Mouse (Mus musculus) splenic B cell, adult 2 months (primary cell): Measurements from ENCODE around the gene Ppara.

Experiments used
- DNase-seq: peaks from one replicate; pipeline ENCODE4 v3.0.0-alpha.2; 2011; ENCODE audit warnings: low read depth, low spot score
- H3K27me3 ChIP-seq: 2 replicates; pipeline ENCODE4 v1.6.1; 2012; ENCODE audit warnings: mild to moderate bottlenecking, low read length, moderate library complexity, mixed read lengths; ENCODE audit not compliant: control insufficient read depth, poor library complexity, insufficient read depth, severe bottlenecking
- H3K36me3 ChIP-seq: 2 replicates; pipeline ENCODE4 v1.6.1; 2012; ENCODE audit warnings: mild to moderate bottlenecking, low read length, moderate library complexity, mixed read lengths; ENCODE audit not compliant: control insufficient read depth, poor library complexity, insufficient read depth, severe bottlenecking

The Ppara gene

DNA sequence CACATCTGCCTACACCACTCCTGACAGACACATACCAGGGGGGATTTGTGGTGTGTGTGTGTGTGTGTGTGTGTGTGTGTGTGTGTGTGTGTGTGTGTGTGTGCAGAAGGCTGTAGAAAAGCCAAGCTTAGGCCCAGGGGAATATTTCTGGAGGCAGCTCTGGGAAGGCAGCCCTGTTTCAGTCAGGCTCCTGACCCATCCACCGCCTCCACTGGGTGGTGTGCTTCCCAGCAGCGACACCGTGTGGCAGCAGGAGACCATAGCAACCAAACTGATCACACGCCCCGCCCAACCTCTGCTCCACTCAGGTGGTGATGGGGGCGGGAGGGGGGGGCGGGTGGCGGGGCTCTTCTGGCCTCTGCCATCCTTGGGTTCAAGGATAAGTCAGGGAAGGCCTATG lies 24.6 kb upstream of the Ppara start:
- DNase-seq = peak; percentile 86
- Histone ChIP-seq H3K36me3 (0 out of 2 replicates have a peak, but pooled peaks cover 3% of the 10 kb centered on the region), H3K27me3 (no peaks in the 10 kb centered on the region)

DNA sequence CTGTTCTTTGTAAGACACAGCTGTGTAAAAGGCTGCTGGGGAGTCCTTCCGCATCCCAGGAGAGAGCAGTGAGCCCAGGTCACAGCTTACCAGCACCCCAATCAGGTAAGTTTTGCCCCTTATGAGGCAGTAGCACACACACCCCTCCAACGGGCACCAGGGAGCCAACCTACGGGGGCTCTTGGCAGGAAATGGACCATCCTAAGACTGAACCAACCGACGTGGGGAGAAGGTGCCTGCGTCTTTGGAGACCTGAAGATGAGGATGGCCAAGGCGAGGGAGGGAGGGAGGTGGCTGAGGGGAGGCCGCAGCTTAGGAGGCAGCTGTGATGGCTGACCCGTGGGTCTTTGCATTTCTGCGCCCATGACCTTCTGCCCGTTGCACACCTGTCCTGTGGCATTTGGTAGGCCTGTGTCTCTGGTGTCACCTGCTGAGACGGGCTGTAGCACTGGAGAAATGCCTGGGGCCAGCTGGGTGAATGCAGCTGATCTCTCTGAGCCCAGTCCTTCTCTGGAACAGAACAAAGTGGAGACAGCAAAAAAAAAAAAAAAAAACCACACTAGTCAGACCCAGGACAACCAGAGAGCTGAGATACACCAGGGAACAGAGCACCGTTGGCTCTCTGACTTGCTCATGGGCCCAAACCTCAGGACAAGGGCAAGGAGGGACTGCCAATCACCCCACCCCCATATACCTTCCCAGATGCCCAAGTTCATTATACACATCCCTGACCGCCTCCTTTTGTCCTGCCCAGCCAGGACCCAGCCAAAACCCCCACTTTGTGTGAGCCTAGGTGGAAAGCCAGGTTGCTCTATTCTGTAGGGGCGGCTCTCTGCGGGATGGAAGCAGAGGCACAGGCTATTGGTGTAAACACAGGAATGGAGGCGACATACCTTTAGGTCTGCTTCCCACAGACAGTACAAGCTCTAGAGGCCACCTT lies 23.9 kb upstream of the Ppara start:
- H3K27me3 ChIP-seq = no peaks in the 10 kb centered on the region
- no peak for DNase-seq
- 0 out of 2 replicates have a peak, but pooled peaks cover 3% of the 10 kb centered on the region for H3K36me3 ChIP-seq

DNA sequence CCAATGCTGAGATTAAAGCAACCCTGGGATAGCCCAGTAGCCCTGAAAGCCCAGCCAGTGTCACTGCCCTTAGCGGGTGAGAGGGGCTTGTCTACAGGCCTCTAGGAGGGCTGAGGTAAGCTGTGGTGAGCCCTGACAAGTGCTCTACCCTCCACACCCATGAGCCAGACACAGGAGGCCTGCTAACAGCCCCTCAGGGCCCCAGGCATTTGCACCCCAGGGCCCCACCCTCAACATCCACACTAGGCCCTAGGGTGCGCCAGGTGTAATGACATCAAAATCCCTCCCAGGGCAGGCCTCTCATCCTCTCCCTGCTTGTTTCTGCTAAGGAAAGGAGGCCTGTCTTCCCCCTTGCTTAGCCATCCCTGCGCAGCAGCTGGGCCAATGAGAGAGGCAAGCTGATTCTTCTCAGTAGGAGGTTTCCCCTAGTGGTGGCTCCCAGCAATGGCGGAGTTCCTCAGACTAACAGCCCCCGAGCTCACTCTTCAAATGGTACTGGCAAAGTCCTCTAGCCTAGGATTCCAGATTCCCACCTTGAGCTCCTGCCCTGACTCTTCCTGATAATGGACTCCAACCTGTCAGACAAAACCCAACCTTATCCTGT lies 22.1 kb upstream of the Ppara start:
- no peaks in the 10 kb centered on the region for H3K36me3 ChIP-seq
- DNase-seq = peak; percentile 51

DNA sequence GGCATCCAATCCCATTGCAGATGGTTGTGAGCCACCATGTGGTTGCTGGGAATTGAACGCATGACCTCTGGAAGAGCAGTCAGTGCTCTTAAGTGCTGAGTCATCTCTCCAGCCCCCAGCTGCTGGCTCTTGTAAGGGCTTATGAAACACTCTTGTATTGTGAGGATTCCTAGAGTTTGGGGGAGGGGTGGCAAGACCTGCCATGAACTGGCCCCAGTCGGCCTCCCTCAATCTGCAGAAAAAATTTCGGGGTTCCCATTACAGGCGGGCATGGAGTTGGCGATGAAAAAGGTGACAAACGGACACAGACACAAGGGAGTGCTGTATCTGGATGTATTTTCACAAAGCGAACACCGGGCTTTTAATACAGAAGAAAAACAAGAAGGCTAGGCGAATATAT lies 21.4 kb upstream of the Ppara start:
- no peaks in the 10 kb centered on the region for H3K27me3 ChIP-seq
- no peak for DNase-seq
- H3K36me3 ChIP-seq = no peaks in the 10 kb centered on the region

More for the DNA sequence above, 22.1 kb upstream of the Ppara start:
- no peaks in the 10 kb centered on the region for H3K27me3 ChIP-seq

DNA sequence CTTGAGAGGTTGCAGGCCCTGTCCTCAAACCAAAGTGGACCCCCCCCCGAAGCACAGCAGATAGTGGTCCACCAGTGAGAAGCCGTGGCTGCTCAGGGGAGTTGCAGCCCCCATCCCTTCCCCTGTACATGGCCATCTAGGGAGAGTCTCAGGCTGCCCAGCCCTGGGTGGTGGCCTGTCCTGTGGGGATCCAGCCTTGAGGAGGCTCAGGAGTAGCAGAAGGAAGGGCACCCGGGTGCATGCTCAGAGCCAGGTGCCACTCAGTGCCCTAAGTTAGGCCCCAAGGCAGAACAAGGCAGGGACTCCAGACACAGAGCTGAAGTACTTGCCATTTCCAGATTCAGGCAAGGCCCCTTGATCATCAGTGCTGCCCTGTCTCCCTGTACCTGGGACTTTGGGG lies 19.7 kb upstream of the Ppara start:
- Histone ChIP-seq H3K27me3 (no peaks in the 10 kb centered on the region), H3K36me3 (no peaks in the 10 kb centered on the region)
- no peak for DNase-seq

DNA sequence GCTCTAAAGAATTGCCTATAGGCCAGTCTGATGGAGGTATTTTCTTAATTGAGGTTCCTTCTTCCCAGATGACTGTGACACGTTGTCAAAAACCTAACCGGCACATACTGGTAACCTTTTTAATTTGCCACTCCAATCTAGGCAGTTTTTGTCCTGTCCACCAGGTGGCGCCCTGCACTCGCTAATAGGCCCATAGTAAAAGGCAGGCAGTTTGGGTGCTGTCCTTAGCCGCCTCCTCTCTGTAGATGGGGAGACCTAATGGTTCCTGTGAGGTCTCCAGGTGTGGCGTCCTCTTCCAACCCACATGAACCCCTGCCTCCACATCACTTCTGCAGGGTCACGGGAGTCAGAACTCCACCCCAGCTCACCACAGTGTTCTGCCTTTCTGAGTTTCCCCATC lies 18.7 kb upstream of the Ppara start:
- DNase-seq = peak; percentile 84
- no peaks in the 10 kb centered on the region for H3K36me3 ChIP-seq
- no peaks in the 10 kb centered on the region for H3K27me3 ChIP-seq

DNA sequence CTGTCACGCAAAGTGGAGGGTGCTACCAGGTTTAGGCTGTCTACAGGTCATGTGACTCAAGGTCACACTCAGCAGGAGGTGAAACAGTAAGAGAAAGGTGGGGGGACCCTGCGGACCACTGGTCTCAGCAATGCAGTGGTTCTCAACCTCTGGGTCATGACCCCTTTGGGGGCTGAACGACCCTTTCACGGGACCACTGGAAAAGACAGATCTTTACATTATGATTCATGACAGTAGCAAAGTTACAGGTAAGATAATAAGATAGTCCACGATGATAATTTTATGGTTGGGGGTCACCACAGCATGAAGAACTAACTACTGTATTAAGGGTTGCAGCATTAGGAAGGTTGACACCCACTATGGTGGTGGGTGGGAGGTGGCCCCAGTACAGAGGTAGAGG lies 18.2 kb upstream of the Ppara start:
- H3K36me3 ChIP-seq = no peaks in the 10 kb centered on the region
- H3K27me3 ChIP-seq = no peaks in the 10 kb centered on the region
- DNase-seq = no peak

DNA sequence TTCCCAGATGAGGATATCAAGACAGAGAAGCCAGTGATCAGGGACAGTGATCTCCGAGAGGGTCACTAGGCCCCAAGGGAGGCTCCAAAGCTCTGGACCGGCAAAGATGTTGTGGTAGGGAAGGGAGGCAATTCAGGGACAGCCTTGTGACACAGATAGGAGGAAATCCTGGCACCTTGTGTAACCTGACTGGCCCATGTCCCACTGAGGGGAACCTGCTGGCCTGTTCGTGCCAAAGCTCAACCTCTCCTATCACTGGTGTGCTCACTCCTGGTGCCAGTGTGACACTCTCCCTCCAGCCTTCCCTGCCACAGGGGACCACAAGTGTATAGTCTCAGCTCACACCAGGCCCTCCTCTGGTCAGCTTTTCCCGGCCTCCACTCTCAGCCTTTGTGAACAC lies 17.8 kb upstream of the Ppara start:
- Histone ChIP-seq H3K27me3 (no peaks in the 10 kb centered on the region), H3K36me3 (no peaks in the 10 kb centered on the region)
- DNase-seq = no peak

DNA sequence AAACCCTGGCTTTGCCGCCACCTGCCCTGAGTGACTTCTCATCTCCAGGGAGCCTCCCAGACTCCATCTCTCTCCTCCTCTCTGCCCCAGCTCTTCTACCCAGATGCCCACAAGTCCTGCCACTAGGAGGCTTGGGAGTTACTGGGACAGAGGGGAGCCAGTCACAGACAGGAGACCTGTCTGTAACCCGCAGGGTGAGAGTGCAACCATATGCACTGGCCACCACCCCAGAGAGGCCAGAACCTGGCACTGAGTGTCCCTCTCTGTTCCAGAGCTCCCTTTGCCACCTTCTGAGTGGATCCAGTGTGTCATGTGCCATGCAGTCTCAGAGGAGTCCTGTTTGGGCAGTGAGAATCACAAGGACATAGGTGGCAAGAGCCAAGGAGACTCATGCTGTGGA lies 17.0 kb upstream of the Ppara start:
- H3K36me3 ChIP-seq = no peaks in the 10 kb centered on the region
- DNase-seq = no peak
- no peaks in the 10 kb centered on the region for H3K27me3 ChIP-seq

DNA sequence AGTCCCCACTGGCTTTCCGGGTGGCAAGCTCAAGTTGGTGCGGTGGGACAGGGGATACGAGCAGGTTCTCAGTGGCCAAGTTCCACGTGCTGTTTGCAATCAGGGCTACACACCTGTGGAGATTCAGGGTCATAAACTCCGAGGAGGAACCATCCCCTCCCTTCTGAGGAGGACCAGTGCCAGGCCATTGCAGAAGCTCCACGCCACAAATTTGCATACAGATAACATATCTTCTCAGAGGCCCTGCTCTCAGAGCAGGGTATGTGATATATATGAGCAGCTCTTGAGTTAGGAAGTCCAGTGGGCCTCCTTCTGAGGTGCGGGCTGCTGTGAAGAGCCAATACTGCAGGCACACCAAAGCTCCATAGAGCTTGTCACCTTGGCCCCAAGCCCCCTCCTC lies 15.8 kb upstream of the Ppara start:
- no peaks in the 10 kb centered on the region for H3K36me3 ChIP-seq
- DNase-seq = no peak
- no peaks in the 10 kb centered on the region for H3K27me3 ChIP-seq

DNA sequence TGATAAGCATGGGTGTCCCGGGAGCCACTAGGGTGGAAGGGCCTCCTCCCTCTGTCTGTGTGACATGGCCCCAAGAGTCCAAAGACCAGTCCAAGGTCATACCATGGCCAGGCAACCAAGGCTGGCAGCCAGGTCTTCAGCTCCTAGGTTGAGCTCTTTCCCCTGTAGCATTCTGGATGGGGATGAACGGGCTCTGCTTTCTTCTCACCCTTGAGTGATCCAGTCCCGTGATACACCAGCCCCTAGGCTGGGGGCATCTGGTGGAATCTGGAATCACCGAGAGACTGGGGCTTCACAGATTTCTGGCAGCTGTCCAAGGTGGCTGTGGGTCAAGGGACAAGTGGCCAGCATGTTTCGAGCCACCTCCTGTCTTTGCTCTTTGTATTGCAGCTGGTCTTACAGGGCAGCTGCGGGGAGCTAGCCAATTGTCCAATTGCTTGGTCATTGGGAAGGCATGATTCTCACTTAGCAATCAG lies 14.4 kb upstream of the Ppara start:
- DNase-seq = no peak
- no peaks in the 10 kb centered on the region for H3K36me3 ChIP-seq
- H3K27me3 ChIP-seq = no peaks in the 10 kb centered on the region

DNA sequence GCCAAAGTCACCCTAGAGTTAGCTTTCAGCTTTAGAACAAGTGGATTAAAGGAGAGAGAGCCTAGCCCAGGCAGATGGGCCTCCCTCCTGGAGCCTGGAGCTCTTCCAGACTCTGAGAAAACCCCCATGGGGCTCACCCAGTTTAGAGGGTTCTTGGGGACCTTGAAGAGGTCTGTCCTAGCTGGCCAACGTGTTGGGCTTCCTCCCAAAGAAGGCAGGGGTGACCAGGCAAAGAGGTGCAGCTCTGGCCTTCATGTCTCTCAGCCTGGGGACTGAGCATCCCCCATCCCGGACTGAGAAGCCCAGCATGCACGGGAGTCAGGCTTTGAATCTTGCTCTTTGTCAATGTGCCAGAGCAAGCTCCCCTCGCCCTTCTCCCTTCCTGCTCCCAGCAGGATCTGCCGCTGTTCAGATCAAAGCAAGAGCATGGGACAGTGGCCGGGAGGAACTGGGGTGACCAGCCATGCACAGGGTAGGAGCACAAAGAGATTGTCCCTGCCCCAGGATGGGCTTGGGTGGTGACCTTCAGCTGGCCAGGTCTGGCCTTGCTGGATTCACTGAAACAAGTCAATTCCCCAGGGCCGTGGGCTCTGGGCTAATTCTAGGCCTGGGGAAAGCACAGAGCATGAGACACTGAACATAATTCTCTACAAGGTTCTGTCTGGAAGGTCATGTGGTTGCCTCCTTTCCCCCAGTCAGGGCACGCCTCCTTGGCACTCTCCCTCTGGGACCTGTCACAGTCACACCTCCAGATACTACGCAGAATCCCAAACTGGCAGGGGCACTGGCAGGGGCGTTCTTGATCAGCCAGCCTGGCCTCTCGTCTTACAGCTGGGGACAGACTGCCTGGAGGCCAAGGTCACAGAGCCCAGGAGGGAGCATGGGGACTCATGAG lies 10.3 kb upstream of the Ppara start:
- DNase-seq = no peak
- no peaks in the 10 kb centered on the region for H3K36me3 ChIP-seq
- H3K27me3 ChIP-seq = no peaks in the 10 kb centered on the region

DNA sequence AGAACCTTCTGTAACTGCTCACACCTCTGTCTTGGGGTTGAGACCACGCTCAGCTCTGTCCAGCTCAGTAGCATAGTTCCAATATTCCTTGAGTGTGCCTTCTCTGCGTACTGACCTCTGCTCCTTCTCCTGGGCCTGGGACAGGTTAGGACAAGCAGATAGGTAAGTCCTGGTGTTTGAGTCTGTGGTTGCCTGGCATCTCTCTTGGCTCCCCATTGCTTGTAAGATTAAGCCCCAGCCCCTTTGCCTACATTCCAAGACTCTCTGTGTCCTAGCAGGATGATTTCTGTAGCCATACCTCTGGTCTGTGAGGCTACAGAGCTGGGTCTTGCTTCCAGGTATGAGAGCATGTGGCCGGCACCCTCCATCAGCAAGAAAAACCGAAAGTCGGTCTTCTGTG lies 6.6 kb upstream of the Ppara start:
- no peak for DNase-seq
- H3K27me3 ChIP-seq = no peaks in the 10 kb centered on the region
- no peaks in the 10 kb centered on the region for H3K36me3 ChIP-seq

DNA sequence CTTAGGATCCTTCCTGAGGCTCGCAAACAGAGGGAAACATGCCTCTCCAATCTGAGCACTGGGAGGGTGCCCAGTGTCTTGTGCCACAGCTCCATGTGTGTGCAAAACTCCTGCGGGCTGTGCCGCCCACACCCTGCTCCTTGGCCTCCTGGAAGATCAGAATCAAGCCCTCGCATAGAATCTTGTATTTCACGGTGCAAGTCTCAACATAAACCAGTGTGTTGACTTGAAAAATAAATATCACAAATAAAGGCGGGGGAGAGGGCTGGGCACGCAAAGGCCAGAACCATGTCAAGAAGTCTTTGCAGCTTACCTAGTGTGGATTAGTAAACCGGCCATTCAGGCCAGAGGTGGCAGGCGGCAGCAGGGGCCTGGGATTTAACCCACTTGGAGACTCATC lies 5.5 kb upstream of the Ppara start:
- H3K27me3 ChIP-seq = no peaks in the 10 kb centered on the region

More for the DNA sequence above, 5.5 kb upstream of the Ppara start:
- H3K36me3 ChIP-seq = no peaks in the 10 kb centered on the region
- DNase-seq = no peak
